Mouse (Mus musculus) G1E-ER4 (cell line): Measurements from ENCODE around the gene Pcp4l1. TPM values are rescaled to one million over a fixed set of nuclear protein-coding genes. Genes with fewer than 3 reads are reported as not detected.
A peak's percentile ranks its signal among the peaks of the same experiment; 100 is the strongest.

Experiments
- GATA1 ChIP-seq: IDR thresholded peaks from one replicate; pipeline ENCODE4 v1.8.0; 2012; ENCODE audit warnings: low read length, inconsistent platforms
- polyA plus RNA-seq: library from polyadenylated mRNA; stranded (reverse); fragments of >175 nt; gene quantifications from 2 replicates; pipeline ENCODE4 v1.2.3, GENCODE M21; 2012

Gene Pcp4l1
- polyA plus RNA-seq, 1 experiment = not detected

- TF ChIP-seq GATA1 = no peak
These were observed 28.8 kb upstream of the Pcp4l1 start, which contains the start of gene Apoa2 for GRCm38 (mm10) chr1:171224857-171225256. Apoa2 (plus strand) TSS chr1:171225054.

GRCm38 (mm10) chr1:171223796-171224195, 27.7 kb upstream of the Pcp4l1 start:
- TF ChIP-seq GATA1 = no peak

- TF ChIP-seq GATA1 = no peak
These were observed 27.1 kb upstream of the Pcp4l1 start for GRCm38 (mm10) chr1:171223168-171223567.

- no peak for TF ChIP-seq GATA1
These were observed 26.4 kb upstream of the Pcp4l1 start, which contains the start of gene Tomm40l for GRCm38 (mm10) chr1:171222238-171223155. Tomm40l (minus strand) TSS chr1:171222514.

GRCm38 (mm10) chr1:171221281-171222193, 25.5 kb upstream of the Pcp4l1 start:
- no peak for TF ChIP-seq GATA1

GRCm38 (mm10) chr1:171220871-171221270, 24.8 kb upstream of the Pcp4l1 start:
- TF ChIP-seq GATA1 = no peak

- TF ChIP-seq GATA1 = no peak
These were observed 20.3 kb upstream of the Pcp4l1 start for GRCm38 (mm10) chr1:171216241-171216955.

- no peak for TF ChIP-seq GATA1
These were observed 17.9 kb upstream of the Pcp4l1 start, which contains the start of gene Nr1i3 for GRCm38 (mm10) chr1:171213801-171214496. Nr1i3 (plus strand) TSS chr1:171213970.

GRCm38 (mm10) chr1:171212854-171213253, 16.8 kb upstream of the Pcp4l1 start:
- TF ChIP-seq GATA1 = no peak

GRCm38 (mm10) chr1:171209409-171209808, 13.3 kb upstream of the Pcp4l1 start:
- no peak for TF ChIP-seq GATA1

GRCm38 (mm10) chr1:171205704-171206493, 9.8 kb upstream of the Pcp4l1 start:
- TF ChIP-seq GATA1 = peak; percentile 72

- no peak for TF ChIP-seq GATA1
These were observed 8.2 kb upstream of the Pcp4l1 start for GRCm38 (mm10) chr1:171204249-171204644.

- TF ChIP-seq GATA1 = no peak
These were observed 7.6 kb upstream of the Pcp4l1 start for GRCm38 (mm10) chr1:171203471-171204248.
